Mouse (Mus musculus) cerebellum, postnatal 4 days (tissue): ENCODE measurements around the gene Edem2.
"Not testable (repeated sequence)": the region's sequence is repeated elsewhere in the genome, so short reads cannot be mapped to it uniquely, and the experiment has no call there.

Experiments
- DNase-seq, 2 experiments: peaks; one replicate each; pipeline ENCODE4 v3.0.0; 2022; ENCODE audit warnings: low spot score in 2 of 2, mixed read lengths in 1 of 2

The Edem2 gene

DNA sequence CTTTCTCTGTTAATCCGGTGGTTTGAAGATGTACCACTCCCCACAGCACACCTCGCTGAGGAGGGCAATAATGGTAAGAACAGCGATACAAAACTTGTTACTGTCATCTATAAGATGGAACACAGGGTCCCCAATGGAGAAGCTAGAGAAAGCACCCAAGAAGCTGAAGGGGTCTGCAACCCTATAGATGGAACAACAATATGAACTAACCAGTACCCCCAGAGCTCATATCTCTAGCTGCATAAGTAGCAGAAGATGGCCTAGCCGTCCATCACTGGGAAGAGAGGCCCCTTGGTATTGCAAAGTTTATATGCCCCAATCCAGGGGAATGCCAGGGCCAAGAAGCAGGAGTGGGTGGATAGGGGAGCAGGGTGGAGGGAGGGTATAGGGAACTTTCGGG lies 6.5 kb upstream of the Edem2 start, which contains the start of gene Gm17581:
Gene Gm17581, minus strand, starts transcription at position 101 of the 400 bp plus-strand sequence.
- DNase-seq, result not testable (repeated sequence)

- DNase-seq, result no peak
Measured at GRCm38 (mm10) chr2:155735080-155735479, 5.8 kb upstream of the Edem2 start.

- no peak for DNase-seq
Measured at GRCm38 (mm10) chr2:155728742-155729141, 533 bp downstream of the Edem2 start.

DNA sequence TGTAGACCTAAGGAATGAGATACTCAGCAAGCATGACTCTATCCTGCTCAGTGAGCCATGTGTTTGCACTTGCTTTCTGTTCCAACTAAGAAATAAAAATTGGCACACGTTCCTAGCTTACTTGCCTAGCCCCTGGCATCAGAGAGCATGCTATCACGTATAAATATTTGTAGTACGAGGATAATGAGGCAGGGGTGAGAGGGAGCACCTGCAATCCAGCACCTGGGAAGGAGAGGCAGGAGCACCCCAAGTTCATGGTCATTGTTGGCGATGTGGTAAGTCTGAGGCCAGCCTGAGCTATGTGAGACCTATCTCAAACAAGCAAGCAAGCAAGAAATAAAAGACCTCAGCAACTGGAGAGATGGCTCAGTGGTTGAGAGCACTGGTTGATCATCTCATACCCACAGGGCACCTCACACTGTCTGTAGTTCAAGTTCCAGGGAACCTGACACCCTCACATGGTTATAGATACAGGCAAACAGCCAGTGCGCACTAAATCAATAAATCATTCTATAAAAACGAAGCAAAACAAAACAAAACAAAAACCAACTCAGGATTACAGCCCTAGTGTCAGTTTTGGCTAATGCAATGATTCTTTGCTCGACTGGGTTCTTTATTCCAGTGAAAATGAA lies 1.4 kb downstream of the Edem2 start:
- no peak for DNase-seq

DNA sequence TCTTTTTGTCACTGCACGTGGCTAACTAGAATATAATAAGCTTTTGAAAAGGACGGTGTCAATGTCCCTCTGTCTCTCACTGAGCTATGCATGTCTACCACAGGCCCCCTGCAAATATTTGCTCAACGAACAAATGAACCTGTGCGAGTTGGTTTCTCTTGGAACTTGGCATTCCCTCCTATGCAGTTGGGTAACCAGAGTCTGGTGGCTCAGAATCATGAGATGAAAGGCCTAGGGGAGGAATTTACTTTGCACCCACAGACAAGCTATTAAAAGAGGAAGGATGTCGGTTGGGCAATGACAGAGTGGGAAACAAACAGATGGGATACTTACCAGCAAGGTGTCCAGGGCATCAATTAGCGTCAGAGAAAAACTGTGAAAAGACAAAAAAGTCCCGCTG lies 3.0 kb downstream of the Edem2 start:
- DNase-seq, result no peak

DNA sequence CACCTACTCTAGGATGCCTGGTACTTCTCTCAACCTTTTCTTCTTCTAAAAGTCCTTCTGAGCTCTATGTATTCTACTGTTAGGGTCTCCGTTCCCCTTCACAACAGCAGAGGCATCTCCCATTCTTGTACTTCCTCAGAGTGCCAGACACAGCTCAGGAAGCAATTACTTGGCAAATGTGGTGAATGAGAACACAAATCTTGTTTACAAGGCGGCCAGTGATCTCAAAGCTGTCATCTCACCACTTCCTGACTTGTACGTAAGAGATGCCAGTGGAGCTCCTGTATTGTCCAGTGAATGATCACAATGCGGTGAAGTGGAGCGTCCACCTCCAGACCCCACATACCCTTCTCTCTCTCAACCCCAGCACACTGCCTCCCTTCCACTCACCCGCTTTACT lies 4.7 kb downstream of the Edem2 start:
- no peak for DNase-seq

GRCm38 (mm10) chr2:155724036-155724435 lies 5.2 kb downstream of the Edem2 start:
- DNase-seq, result no peak

- no peak for DNase-seq
Measured at GRCm38 (mm10) chr2:155720585-155720984, 8.7 kb downstream of the Edem2 start.

- no peak for DNase-seq
Measured at GRCm38 (mm10) chr2:155717082-155717990, 11.9 kb downstream of the Edem2 start.

- DNase-seq, result no peak
Measured at GRCm38 (mm10) chr2:155710557-155710956, 18.7 kb downstream of the Edem2 start.

DNA sequence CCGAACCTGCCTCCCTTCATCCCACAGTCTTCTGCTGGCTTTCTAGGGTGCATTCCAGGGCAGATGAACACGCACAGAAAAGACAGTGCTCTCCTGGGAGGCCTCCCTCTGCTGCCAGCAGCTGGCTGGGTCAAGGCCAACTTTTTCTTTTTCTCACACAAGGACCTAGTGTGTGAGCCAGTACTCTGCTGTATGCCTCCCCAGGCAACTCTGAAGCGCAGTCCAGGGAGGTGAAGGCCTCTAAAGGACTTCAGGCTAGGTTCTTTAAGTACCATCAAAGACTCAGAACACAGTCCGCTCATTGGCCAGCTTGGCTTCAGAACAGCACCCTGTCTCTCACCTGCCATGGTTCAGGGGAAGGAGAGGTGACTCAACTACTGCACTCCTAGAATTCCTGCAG lies 22.0 kb downstream of the Edem2 start:
- DNase-seq, result no peak

DNA sequence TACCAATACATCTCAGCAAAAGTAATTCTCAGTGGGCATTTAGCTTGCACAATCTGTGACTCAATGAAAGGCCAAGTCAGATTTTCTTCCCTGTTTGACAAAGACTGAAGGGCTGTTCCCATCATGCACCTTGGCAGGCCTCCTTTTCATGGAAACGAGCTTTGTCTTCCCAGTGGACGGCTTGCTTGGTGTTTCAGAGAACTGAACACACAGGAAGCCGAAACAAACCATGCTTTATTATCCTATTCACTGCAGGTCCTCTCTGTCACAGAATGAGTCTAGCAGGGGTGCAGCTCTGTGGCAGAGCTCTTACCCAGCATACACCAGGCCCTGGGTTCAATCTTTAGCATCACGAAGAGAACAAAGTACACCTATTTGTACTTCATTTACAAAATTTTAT lies 25.6 kb downstream of the Edem2 start:
- no peak for DNase-seq

- no peak for DNase-seq
Measured at GRCm38 (mm10) chr2:155701399-155701919, 27.8 kb downstream of the Edem2 start.

DNA sequence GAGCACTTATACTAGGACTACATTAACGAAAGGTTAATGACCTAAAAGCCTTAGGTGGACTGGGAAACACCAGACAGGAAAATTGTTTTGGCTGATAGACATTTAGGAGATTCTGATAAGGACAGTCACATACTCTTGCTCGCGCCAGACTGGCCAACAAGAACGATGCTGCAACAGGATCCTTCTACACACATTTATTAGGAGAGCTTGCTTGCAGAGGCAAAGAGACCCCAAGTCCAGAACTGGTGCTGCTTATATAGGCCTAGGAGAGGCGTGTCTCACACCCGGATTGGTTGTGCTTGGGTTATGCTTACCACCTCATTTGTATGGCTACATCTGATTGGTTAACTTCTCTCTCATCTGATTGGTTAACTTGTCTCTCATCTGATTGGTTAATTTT lies 30.8 kb downstream of the Edem2 start:
- not testable (repeated sequence) for DNase-seq

GRCm38 (mm10) chr2:155696851-155697250 lies 32.4 kb downstream of the Edem2 start:
- no peak for DNase-seq

DNA sequence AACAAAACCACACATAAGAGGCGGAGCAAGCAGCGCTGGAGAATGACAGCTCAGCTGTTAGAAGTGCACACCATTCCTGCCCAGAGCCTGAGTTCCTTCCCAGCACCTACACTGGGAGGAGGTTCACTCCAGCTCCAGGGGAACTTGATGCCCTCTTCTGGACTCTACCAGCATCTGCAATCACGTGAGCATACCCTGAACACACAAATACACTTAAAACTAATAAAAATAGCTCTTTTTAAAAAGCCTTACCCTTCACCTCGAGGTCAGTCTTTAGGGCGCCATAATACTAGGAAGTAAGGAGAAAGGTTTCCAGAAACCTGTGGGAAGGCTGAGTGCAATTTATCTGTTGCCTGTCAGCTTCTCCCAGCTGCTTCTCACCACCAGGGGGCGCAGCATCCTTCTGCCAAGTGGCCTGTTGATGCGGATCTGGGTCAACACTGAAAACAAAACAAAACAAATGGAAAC lies 33.1 kb downstream of the Edem2 start:
- peak; percentile 92 to 93 for DNase-seq

DNA sequence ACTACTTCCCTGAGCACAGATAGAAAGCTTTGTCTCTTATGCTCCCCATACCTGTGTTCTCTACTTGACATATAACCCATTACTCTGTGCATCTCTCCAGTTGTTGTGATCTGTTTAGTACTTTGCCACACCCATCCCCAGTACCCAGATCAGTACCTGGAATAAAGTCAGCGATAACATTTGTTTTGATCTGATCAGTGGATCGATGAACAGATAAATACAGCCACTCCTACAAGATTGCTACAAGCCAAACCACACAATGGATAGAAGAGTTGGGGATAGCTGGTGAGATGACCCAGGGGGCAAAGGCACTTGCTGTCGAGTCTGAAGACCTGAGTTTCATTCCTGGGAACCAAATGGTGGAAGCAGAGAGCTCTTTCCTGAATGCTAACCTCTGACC lies 34.0 kb downstream of the Edem2 start:
- DNase-seq, result no peak

GRCm38 (mm10) chr2:155694564-155694963 lies 34.7 kb downstream of the Edem2 start:
- no peak for DNase-seq

DNA sequence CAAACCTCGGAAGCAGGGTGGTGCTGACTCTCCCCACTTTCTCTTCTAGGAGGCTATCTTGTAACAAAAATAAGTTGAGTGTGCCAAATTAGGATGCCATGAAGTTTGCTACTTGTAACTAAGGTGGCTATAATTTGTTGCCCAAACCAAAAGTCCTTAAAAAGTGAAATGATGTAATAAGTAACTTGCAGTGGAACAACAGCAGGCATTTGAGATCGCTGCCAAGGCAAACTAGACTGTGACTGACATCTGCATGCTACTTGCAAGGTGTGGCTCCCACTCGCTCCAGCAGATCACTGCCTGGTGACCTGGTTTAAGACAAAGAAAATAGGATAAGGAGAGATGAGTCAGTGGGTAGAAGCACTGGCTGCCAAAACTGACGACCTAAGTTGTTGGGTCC lies 36.1 kb downstream of the Edem2 start:
- DNase-seq, result no peak

DNA sequence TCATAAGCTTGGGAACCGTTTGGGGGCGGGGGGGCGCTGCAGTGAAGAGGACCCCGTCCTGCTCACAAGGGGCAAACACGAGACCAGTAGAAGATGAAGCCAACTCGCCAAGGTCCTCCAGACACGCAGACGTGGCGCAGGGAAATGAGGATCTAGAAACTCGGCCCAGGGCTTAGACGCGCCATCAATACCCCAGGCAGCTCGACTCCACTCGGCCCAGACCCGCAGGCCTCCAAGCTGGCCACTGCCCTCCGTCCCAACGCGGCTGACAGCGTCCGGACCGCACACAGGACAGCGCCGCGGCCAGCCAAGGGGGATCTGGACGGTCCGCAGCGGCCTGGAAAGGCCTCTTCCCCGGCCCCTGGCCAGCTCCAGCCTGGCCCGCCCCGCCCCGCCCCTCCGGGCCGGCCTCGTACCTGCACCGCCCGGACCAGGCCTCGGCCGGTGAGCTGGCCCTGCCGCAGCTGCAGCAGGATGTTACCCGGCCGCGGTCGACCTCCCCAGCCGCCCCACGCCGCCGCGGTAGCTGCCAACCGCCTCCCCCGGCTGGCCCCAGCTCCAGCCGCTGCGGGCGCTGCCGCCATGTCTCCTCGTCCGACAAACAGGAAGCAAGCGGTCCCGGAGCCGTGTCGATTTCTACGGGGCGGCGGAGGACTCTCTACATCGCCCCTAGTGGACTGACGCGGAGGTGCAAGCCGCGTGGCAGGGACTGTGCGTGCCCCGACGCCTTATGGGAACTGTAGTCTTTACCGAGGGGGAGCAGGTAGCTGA lies 37.4 kb downstream of the Edem2 start, which contains the start of gene Trpc4ap:
Gene Trpc4ap, minus strand, starts transcription at position 662 of the 771 bp plus-strand sequence.
- DNase-seq, result peak; percentile 99

DNA sequence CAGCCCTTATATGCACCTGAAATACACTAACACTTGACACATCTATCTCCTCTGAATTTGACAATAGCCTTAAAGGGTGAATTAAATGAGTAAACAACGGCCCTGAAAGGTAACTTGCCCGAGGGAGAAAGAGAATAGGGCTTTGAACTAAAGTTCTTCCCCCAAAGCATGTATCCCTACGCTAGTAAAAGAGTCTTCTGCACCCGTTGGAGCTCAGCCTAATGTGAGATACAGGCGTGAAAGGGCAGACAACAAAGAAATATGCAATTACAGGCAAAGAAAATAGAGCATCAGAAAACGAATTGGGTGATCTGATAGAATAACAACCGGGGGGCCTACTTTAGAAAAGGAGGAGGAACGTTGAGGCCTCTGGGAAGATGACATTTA lies 37.9 kb downstream of the Edem2 start:
- DNase-seq, result no peak

GRCm38 (mm10) chr2:155689211-155689610 lies 40.1 kb downstream of the Edem2 start:
- DNase-seq, result no peak
